Mouse (Mus musculus): ENCODE measurements around the gene Tmem40. TPM values are rescaled to one million over a fixed set of nuclear protein-coding genes. Genes with fewer than 3 reads are reported as not detected.
A peak's percentile ranks its signal among the peaks of the same experiment; 100 is the strongest.

Gene Tmem40
- total and polyA plus RNA-seq, 3 experiments = 13.8 to 16.4 TPM; not detected in 1

DNA sequence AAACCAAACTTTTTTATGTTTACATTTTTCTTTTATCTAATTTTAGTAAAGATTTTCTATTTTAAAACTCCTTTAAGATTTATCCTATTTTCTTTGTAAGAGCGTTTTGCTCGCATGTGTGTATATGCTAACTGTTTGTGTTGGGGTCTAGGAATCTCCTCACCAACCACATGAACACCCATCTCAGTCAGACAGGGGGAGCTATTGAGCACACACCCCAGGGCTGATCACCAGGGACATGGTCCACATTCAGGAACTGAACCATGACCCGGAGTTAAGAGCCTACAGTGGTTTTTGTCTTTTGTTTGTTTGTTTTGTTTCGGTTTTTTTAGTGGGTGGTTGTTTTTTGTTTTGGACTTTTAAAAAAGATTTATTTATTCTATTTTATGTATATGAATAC is 63.5 kb downstream of the Tmem40 start:
- Histone ChIP-seq H3K27ac (ENCODE audit: control insufficient read depth, low read depth, low read length) (no peak overlapping the region), H3K27me3 (ENCODE audit: control insufficient read depth in 1 of 2, insufficient read depth in 2 of 2, low read length in 2 of 2) (peaks cover 0 to 2% of the 10 kb centered on the region in 2 experiments; a peak in 1 of 4 replicates), H3K4me3 (ENCODE audit: control insufficient read depth in 1 of 2, insufficient read depth in 1 of 2, low read depth in 2 of 2, low read length in 2 of 2) (no peak overlapping the region), H3K9me3 (replicated peaks; ENCODE audit: insufficient read depth, low read length) (no peaks in the 10 kb centered on the region), H3K36me3 (ENCODE audit: control insufficient read depth in 1 of 2, insufficient read depth in 2 of 2, low read length in 2 of 2) (no peaks in the 10 kb centered on the region), H3K4me1 (ENCODE audit: control insufficient read depth in 1 of 2, insufficient read depth in 2 of 2, low read length in 2 of 2) (no peaks in the 10 kb centered on the region), H3K79me2 (ENCODE audit: control insufficient read depth, insufficient read depth, low read length, poor library complexity) (no peaks in the 10 kb centered on the region), H3K9ac (ENCODE audit: control insufficient read depth, low read depth, low read length, poor library complexity, severe bottlenecking) (no peak overlapping the region)
- peak; percentile 67 for DNase-seq (ENCODE audit: low read depth, low spot score)
- TF ChIP-seq NRF1 (IDR thresholded peaks at IDR 0.05; ENCODE audit: insufficient read depth, low read depth, low read length, poor library complexity, severe bottlenecking) = no peak
- TF ChIP-seq TCF12 (IDR thresholded peaks at IDR 0.05; ENCODE audit: low read depth, low read length) = no peak
- no peak for TF ChIP-seq TAL1 (IDR thresholded peaks at IDR 0.05; ENCODE audit: low read length)
- TF ChIP-seq RCOR1 (IDR thresholded peaks at IDR 0.05; ENCODE audit: low read depth, low read length) = no peak
- TF ChIP-seq MEF2A (IDR thresholded peaks at IDR 0.05; ENCODE audit: extremely low read depth, insufficient replicate concordance, low read depth, low read length, poor library complexity, severe bottlenecking) = no peak
- TF ChIP-seq ZC3H11A (IDR thresholded peaks at IDR 0.05; ENCODE audit: low read depth, low read length) = peak; percentile 18; the same call in 1 of the 2 replicates
- TF ChIP-seq SMC3 (IDR thresholded peaks at IDR 0.05; ENCODE audit: low read depth, low read length) = peak; percentile 51
- peak; percentile 60 to 77 (median 69) for TF ChIP-seq CTCF (IDR thresholded peaks at IDR 0.05 in 2 of 3, conservative IDR thresholded peaks at IDR 0.05 in 1 of 3; ENCODE audit: control insufficient read depth in 1 of 3, insufficient read depth in 1 of 3, low read depth in 2 of 3, low read length in 3 of 3, poor library complexity in 1 of 3, severe bottlenecking in 1 of 3)
- 0 out of 2 replicates have a peak, but pooled peaks have one; percentile 27 for TF ChIP-seq MYC (IDR thresholded peaks at IDR 0.05; ENCODE audit: low read depth, low read length)
- no peak for TF ChIP-seq ZMIZ1 (IDR thresholded peaks at IDR 0.05; ENCODE audit: low read depth, low read length)

DNA sequence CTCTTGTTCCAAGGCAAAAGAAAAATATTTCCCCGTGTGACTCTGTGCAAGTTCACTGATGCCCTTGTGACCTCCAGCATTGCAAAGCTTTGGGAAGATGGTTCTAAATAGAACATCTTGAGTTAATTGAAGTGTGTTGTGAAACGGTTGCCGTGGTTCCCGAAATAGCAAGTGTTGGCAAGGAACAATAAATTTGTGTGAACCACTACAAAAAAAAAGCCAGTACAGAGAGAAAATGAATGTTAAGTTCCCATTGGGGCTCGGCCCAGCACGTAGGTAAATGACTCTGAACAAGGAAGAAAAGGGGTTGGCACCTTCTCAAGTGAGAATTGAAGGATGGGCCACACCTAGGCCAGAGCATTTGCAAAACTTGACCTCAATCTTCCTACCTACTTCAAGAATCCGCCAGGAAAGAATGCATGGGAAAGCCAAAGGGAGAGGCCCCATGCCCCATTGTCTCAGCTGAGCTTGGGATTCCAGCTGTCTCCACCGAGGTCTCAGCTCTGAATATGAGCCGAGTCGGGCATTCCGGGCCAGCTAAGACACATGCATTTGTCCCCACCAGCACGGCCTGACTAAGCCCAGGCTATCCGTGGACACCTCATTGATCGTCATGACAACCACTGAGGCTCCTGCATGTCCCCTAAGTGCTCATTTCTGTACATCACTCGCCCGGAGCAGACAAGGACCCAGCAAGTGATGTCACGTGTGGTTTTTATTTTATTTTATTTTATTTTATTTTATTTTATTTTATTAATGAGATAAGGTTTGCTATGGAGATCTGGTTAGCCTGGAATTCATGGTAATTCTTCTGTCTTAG is 64.3 kb downstream of the Tmem40 start:
- Histone ChIP-seq H3K27me3 (ENCODE audit: control insufficient read depth in 1 of 2, insufficient read depth in 2 of 2, low read length in 2 of 2) (peaks cover 0 to 2% of the 10 kb centered on the region in 2 experiments; a peak in 1 of 4 replicates), H3K9me3 (replicated peaks; ENCODE audit: insufficient read depth, low read length) (no peaks in the 10 kb centered on the region), H3K36me3 (ENCODE audit: control insufficient read depth in 1 of 2, insufficient read depth in 2 of 2, low read length in 2 of 2) (no peaks in the 10 kb centered on the region), H3K79me2 (ENCODE audit: control insufficient read depth, insufficient read depth, low read length, poor library complexity) (no peaks in the 10 kb centered on the region), H3K4me1 (ENCODE audit: control insufficient read depth in 1 of 2, insufficient read depth in 2 of 2, low read length in 2 of 2) (no peaks in the 10 kb centered on the region), H3K4me3 (ENCODE audit: control insufficient read depth in 1 of 2, insufficient read depth in 1 of 2, low read depth in 2 of 2, low read length in 2 of 2) (no peak overlapping the region), H3K27ac (ENCODE audit: control insufficient read depth, low read depth, low read length) (no peak overlapping the region), H3K9ac (ENCODE audit: control insufficient read depth, low read depth, low read length, poor library complexity, severe bottlenecking) (no peak overlapping the region)
- TF ChIP-seq UBTF (IDR thresholded peaks at IDR 0.05; ENCODE audit: borderline replicate concordance, insufficient read depth, low read depth, low read length) = no peak
- TF ChIP-seq CHD1 (IDR thresholded peaks at IDR 0.05; ENCODE audit: low read depth, low read length) = no peak
- TF ChIP-seq BHLHE40 (IDR thresholded peaks at IDR 0.05; ENCODE audit: borderline replicate concordance, low read depth, low read length) = no peak
- TF ChIP-seq SMC3 (IDR thresholded peaks at IDR 0.05; ENCODE audit: low read depth, low read length) = no peak
- TF ChIP-seq CTCF (IDR thresholded peaks at IDR 0.05 in 2 of 3, conservative IDR thresholded peaks at IDR 0.05 in 1 of 3; ENCODE audit: control insufficient read depth in 1 of 3, insufficient read depth in 1 of 3, low read depth in 2 of 3, low read length in 3 of 3, poor library complexity in 1 of 3, severe bottlenecking in 1 of 3) = no peak
- no peak for TF ChIP-seq MYC (IDR thresholded peaks at IDR 0.05; ENCODE audit: low read depth, low read length)
- no peak for TF ChIP-seq TBP (IDR thresholded peaks at IDR 0.05; ENCODE audit: low read depth, low read length)
- TF ChIP-seq POLR2A (IDR thresholded peaks at IDR 0.05; ENCODE audit: control insufficient read depth in 1 of 2, insufficient read depth in 1 of 2, low read depth in 1 of 2, low read length in 2 of 2, poor library complexity in 1 of 2) = no peak
- no peak for TF ChIP-seq ETS1 (IDR thresholded peaks at IDR 0.05; ENCODE audit: low read depth, low read length)
- TF ChIP-seq POLR2AphosphoS5 (IDR thresholded peaks at IDR 0.05; ENCODE audit: borderline replicate concordance, low read depth, low read length) = no peak
- no peak for TF ChIP-seq E2F4 (IDR thresholded peaks at IDR 0.05; ENCODE audit: borderline replicate concordance, low read depth, low read length)
- no peak for TF ChIP-seq ZNF384 (IDR thresholded peaks at IDR 0.05; ENCODE audit: low read depth, low read length)
- no peak for TF ChIP-seq ZKSCAN1 (IDR thresholded peaks at IDR 0.05; ENCODE audit: low read depth, low read length)
- TF ChIP-seq JUND (IDR thresholded peaks at IDR 0.05; ENCODE audit: low read depth, low read length) = no peak
- no peak for TF ChIP-seq USF2 (IDR thresholded peaks at IDR 0.05; ENCODE audit: borderline replicate concordance in 1 of 2, insufficient read depth in 1 of 2, low read depth in 1 of 2, low read length in 2 of 2)
- no peak for TF ChIP-seq NRF1 (IDR thresholded peaks at IDR 0.05; ENCODE audit: insufficient read depth, low read depth, low read length, poor library complexity, severe bottlenecking)
- TF ChIP-seq CHD2 (IDR thresholded peaks at IDR 0.05; ENCODE audit: low read length) = no peak
- TF ChIP-seq ELF1 (IDR thresholded peaks at IDR 0.05; ENCODE audit: low read depth, low read length) = no peak
- TF ChIP-seq EP300 (IDR thresholded peaks at IDR 0.05; ENCODE audit: low read depth in 1 of 2, low read length in 2 of 2) = no peak
- TF ChIP-seq GABPA (IDR thresholded peaks at IDR 0.05; ENCODE audit: low read depth, low read length) = no peak
- no peak for DNase-seq (ENCODE audit: low read depth, low spot score)
